Mouse (Mus musculus): ENCODE measurements around the gene Tppp2. TPM values are rescaled to one million over a fixed set of nuclear protein-coding genes. Genes with fewer than 3 reads are reported as not detected.
"Not testable (repeated sequence)": the region's sequence is repeated elsewhere in the genome, so short reads cannot be mapped to it uniquely, and the experiment has no call there.

Tppp2 gene
- polyA plus RNA-seq, 1 experiment, result not detected

DNA sequence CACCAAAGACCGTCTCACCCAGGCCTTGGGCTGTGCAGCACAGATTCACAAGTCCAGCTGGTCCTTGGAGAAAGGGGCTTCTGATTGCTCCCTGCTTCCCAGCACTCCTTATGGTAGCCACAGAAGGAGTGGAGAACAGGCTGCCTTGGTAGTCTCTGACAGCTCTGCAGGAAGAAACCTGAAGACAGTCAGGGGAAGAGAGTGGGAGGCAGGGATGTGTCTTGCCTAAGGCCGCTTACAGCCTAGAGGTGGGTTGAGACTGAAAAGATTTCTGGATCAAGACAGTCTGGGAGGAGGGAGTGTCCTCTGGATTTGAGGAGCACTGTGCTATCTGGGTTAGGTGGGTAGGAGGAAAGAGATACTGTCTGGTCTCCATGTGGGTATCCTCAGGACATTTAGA, 4.7 kb downstream of the Tppp2 start:
- H3K36me3 ChIP-seq (ENCODE audit: control insufficient read depth, insufficient read depth, low read length, poor library complexity, severe bottlenecking), result no peaks in the 10 kb centered on the region
- H3K4me1 ChIP-seq (ENCODE audit: control insufficient read depth, insufficient read depth, low read length), result no peaks in the 10 kb centered on the region
- H3K27ac ChIP-seq (ENCODE audit: insufficient read depth, low read length), result no peak overlapping the region
- H3K9me3 ChIP-seq (replicated peaks; ENCODE audit: control insufficient read depth, insufficient read depth, low read length, poor library complexity, severe bottlenecking), result no peaks in the 10 kb centered on the region
- TF ChIP-seq POLR2A (IDR thresholded peaks at IDR 0.05; ENCODE audit: insufficient read depth, low read length) (no peak), CTCF (IDR thresholded peaks at IDR 0.05; ENCODE audit: low read depth, low read length) (no peak), EP300 (IDR thresholded peaks at IDR 0.05; ENCODE audit: insufficient read depth, low read depth, low read length) (no peak)
- no peak overlapping the region for H3K9ac ChIP-seq (ENCODE audit: low read depth, poor library complexity, severe bottlenecking)
- H3K27me3 ChIP-seq (ENCODE audit: control insufficient read depth, insufficient read depth, low read length, poor library complexity, severe bottlenecking), result no peaks in the 10 kb centered on the region
- no peak overlapping the region for H3K4me3 ChIP-seq (ENCODE audit: low read depth, low read length)

DNA sequence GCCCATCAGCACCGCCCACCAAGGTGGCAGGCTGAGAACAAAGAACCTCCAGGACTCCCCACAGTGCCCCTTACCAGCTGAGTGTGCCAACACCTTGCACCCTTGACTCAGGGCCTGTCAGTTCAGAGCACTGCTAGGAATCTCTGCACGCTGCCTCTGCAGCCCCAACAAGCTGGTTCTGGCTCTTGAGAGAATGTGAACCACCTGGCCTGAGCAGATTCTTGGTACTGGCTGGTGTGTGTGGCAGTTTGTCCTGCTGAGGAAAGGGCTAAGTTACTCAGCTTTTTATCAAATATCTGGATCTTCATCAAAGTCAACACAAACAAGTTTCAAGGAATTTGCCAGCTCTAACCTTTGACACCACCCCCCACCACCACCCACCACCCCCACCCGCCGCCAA, 5.3 kb downstream of the Tppp2 start:
- Histone ChIP-seq H3K4me3 (ENCODE audit: low read depth, low read length) (no peak overlapping the region), H3K27me3 (ENCODE audit: control insufficient read depth, insufficient read depth, low read length, poor library complexity, severe bottlenecking) (no peaks in the 10 kb centered on the region), H3K36me3 (ENCODE audit: control insufficient read depth, insufficient read depth, low read length, poor library complexity, severe bottlenecking) (no peaks in the 10 kb centered on the region), H3K4me1 (ENCODE audit: control insufficient read depth, insufficient read depth, low read length) (no peaks in the 10 kb centered on the region), H3K27ac (ENCODE audit: insufficient read depth, low read length) (no peak overlapping the region), H3K9ac (ENCODE audit: low read depth, poor library complexity, severe bottlenecking) (no peak overlapping the region), H3K9me3 (replicated peaks; ENCODE audit: control insufficient read depth, insufficient read depth, low read length, poor library complexity, severe bottlenecking) (no peaks in the 10 kb centered on the region)
- no peak for TF ChIP-seq CTCF (IDR thresholded peaks at IDR 0.05; ENCODE audit: low read depth, low read length)
- TF ChIP-seq EP300 (IDR thresholded peaks at IDR 0.05; ENCODE audit: insufficient read depth, low read depth, low read length), result no peak
- no peak for TF ChIP-seq POLR2A (IDR thresholded peaks at IDR 0.05; ENCODE audit: insufficient read depth, low read length)

DNA sequence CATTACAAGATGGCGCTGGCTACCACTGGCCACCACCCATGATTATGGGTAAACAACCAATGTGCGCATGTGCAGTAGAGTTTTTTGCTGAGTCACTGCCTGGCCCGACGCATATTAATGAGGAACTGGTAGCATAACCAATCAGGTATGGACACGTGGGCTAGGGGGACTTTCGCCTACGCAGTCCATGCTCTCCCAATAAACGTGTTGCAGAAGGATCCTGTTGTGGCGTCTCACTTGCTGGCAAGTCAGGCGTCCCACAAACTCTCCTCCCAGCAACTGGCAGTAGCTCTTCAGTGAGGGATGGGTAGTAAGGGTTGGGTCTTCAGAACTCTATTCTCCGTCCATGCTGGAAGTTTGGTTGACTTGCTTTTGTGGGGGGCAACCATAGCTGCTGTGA, 8.7 kb downstream of the Tppp2 start:
- not testable (repeated sequence) for H3K4me1 ChIP-seq (ENCODE audit: control insufficient read depth, insufficient read depth, low read length); H3K36me3 ChIP-seq (ENCODE audit: control insufficient read depth, insufficient read depth, low read length, poor library complexity, severe bottlenecking); H3K9ac ChIP-seq (ENCODE audit: low read depth, poor library complexity, severe bottlenecking); H3K27me3 ChIP-seq (ENCODE audit: control insufficient read depth, insufficient read depth, low read length, poor library complexity, severe bottlenecking); H3K4me3 ChIP-seq (ENCODE audit: low read depth, low read length); H3K27ac ChIP-seq (ENCODE audit: insufficient read depth, low read length); H3K9me3 ChIP-seq (replicated peaks; ENCODE audit: control insufficient read depth, insufficient read depth, low read length, poor library complexity, severe bottlenecking)

DNA sequence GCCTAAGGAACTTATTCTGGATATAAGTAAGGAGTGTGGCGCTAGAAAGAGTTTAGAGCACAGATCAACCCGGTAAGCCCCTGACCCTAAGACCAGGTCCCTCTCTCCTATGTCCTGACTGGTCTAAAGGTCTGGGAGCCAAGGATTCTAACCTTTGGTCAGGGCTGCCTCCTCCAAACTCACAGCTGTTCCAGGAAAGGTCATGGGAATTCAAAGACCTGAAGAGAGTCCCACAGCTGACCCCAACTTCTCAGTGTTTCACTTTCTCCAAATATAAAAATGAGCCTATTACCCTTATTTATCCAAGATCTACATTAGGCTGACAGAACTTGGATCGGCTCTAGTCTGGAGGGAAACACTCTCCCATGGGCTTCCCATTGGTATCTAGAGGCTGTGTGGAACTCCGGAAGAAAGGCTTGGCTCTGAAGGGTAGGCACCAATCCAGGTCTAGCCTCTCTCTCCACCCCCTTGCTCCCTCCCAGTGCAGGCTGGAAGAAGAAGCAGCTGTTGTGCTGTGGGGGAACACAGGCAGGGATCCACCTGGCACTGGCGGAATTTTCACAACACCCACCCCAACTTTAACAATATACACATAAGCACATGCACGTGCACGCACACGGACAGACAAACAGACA, 11.2 kb downstream of the Tppp2 start:
- Histone ChIP-seq H3K4me3 (ENCODE audit: low read depth, low read length) (no peak overlapping the region), H3K4me1 (ENCODE audit: control insufficient read depth, insufficient read depth, low read length) (no peaks in the 10 kb centered on the region), H3K27ac (ENCODE audit: insufficient read depth, low read length) (no peak overlapping the region), H3K9ac (ENCODE audit: low read depth, poor library complexity, severe bottlenecking) (no peak overlapping the region), H3K9me3 (replicated peaks; ENCODE audit: control insufficient read depth, insufficient read depth, low read length, poor library complexity, severe bottlenecking) (no peaks in the 10 kb centered on the region), H3K36me3 (ENCODE audit: control insufficient read depth, insufficient read depth, low read length, poor library complexity, severe bottlenecking) (no peaks in the 10 kb centered on the region), H3K27me3 (ENCODE audit: control insufficient read depth, insufficient read depth, low read length, poor library complexity, severe bottlenecking) (no peaks in the 10 kb centered on the region)
- TF ChIP-seq POLR2A (IDR thresholded peaks at IDR 0.05; ENCODE audit: insufficient read depth, low read length) (no peak), CTCF (IDR thresholded peaks at IDR 0.05; ENCODE audit: low read depth, low read length) (no peak), EP300 (IDR thresholded peaks at IDR 0.05; ENCODE audit: insufficient read depth, low read depth, low read length) (no peak)

DNA sequence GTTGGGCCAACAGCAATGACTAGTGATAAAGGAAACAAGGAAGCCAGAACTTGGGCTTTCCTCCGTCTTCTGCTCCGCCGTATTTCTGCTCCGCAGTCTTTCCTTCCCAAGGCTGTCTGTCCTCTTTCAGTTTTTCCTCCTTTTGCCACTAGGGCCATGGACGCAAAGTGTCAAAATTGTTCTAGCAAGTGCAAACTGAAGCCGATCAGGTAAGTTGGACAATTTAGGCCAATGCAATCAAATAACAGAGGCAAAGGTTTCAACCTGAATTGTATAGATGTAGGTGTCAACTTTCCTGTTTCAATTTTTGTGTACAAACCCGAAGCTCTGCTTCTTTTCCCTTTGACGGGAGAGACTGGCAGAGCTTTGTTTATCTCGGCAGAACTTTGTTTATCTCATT, 11.7 kb downstream of the Tppp2 start:
- H3K4me3 ChIP-seq (ENCODE audit: low read depth, low read length), result no peak overlapping the region
- TF ChIP-seq CTCF (IDR thresholded peaks at IDR 0.05; ENCODE audit: low read depth, low read length), result no peak
- TF ChIP-seq EP300 (IDR thresholded peaks at IDR 0.05; ENCODE audit: insufficient read depth, low read depth, low read length), result no peak
- TF ChIP-seq POLR2A (IDR thresholded peaks at IDR 0.05; ENCODE audit: insufficient read depth, low read length), result no peak
- H3K4me1 ChIP-seq (ENCODE audit: control insufficient read depth, insufficient read depth, low read length), result no peaks in the 10 kb centered on the region

DNA sequence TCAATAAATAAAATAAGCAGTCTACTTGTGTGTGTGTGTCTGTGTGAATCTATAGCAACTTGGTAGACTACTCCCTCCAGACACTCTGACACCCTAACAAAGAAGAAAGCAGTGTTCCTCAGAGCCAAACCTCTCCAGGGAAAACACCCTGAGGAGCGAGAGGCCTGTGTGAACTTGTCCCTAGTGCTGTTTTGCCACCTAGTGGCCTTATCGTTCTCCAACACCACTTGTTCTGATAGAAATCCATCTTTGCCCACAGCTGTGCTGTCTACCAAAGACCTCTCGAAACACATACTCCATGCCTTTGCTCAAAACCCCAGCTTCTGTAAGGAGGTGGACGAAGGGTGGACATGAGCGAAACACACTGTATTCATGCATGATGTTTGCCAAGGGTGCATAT, 12.6 kb downstream of the Tppp2 start:
- no peaks in the 10 kb centered on the region for H3K27me3 ChIP-seq (ENCODE audit: control insufficient read depth, insufficient read depth, low read length, poor library complexity, severe bottlenecking)
- H3K9me3 ChIP-seq (replicated peaks; ENCODE audit: control insufficient read depth, insufficient read depth, low read length, poor library complexity, severe bottlenecking), result no peaks in the 10 kb centered on the region
- H3K36me3 ChIP-seq (ENCODE audit: control insufficient read depth, insufficient read depth, low read length, poor library complexity, severe bottlenecking), result no peaks in the 10 kb centered on the region
- H3K4me1 ChIP-seq (ENCODE audit: control insufficient read depth, insufficient read depth, low read length), result no peaks in the 10 kb centered on the region
- no peak overlapping the region for H3K27ac ChIP-seq (ENCODE audit: insufficient read depth, low read length)
- H3K9ac ChIP-seq (ENCODE audit: low read depth, poor library complexity, severe bottlenecking), result no peak overlapping the region
- H3K4me3 ChIP-seq (ENCODE audit: low read depth, low read length), result no peak overlapping the region
- TF ChIP-seq EP300 (IDR thresholded peaks at IDR 0.05; ENCODE audit: insufficient read depth, low read depth, low read length) (no peak), CTCF (IDR thresholded peaks at IDR 0.05; ENCODE audit: low read depth, low read length) (peak; percentile 56)

More for the DNA sequence above, 11.7 kb downstream of the Tppp2 start:
- Histone ChIP-seq H3K9ac (ENCODE audit: low read depth, poor library complexity, severe bottlenecking) (no peak overlapping the region), H3K27ac (ENCODE audit: insufficient read depth, low read length) (no peak overlapping the region), H3K9me3 (replicated peaks; ENCODE audit: control insufficient read depth, insufficient read depth, low read length, poor library complexity, severe bottlenecking) (no peaks in the 10 kb centered on the region), H3K27me3 (ENCODE audit: control insufficient read depth, insufficient read depth, low read length, poor library complexity, severe bottlenecking) (no peaks in the 10 kb centered on the region), H3K36me3 (ENCODE audit: control insufficient read depth, insufficient read depth, low read length, poor library complexity, severe bottlenecking) (no peaks in the 10 kb centered on the region)

Measured in ES-Bruce4 (cell line).